ENCODE assay signal across 18 mouse cellular contexts in genomic region chr6:92947337-92948042, GRCm38 (mm10). TPM values are rescaled to one million over a fixed set of nuclear protein-coding genes. Genes with fewer than 3 reads are reported as not detected.
DNase-seq lines count a peak whose midpoint lies in the region; ATAC-seq and TF ChIP-seq lines count a peak whose summit lies in the region.
"Had no signal": no experiment of that assay in that cellular context is flagged by ENCODE, and none has a peak within 500 bp of the region (broad histone marks: within the 10 kb centered on the region; RNA-seq: fewer than 3 reads in every experiment).

No protein-coding gene starts in this region.

- H3K9me3 ChIP-seq in lung, embryonic 14.5 days (ENCODE audit: low read depth, low read length) = no peaks in the 10 kb centered on the region
- H3K9me3 ChIP-seq: embryonic facial prominence, embryonic 15.5 days had no signal

- 0 out of 2 replicates have a peak, but pooled peaks have one; percentile 28 for TF ChIP-seq CTCF in kidney, adult 2 months (conservative IDR thresholded peaks at IDR 0.05; ENCODE audit: insufficient read depth, insufficient read length, low read depth, low read length)
- peak; percentile 46 for TF ChIP-seq CTCF in lung, embryonic 14.5 days (IDR thresholded peaks at IDR 0.05; ENCODE audit: low read depth)

- no peak overlapping the region for H3K27ac ChIP-seq in kidney, adult 2 months (ENCODE audit: insufficient read depth, low read depth, low read length)
- H3K27ac ChIP-seq in lung, embryonic 14.5 days (ENCODE audit: low read depth) = no peak overlapping the region
- H3K27ac ChIP-seq: embryonic facial prominence, embryonic 15.5 days; forebrain, embryonic 12.5 days; neural tube, embryonic 13.5 days had no signal

- DNase-seq in kidney, adult 2 months = peak; percentile 16
- no peak for DNase-seq in kidney, adult 18-20 months
- no peak for DNase-seq in lung, embryonic 14.5 days
- DNase-seq in lung, postnatal 4 days = no peak
- DNase-seq in ES-CJ7 (ENCODE audit: low read depth, low spot score) = peak; percentile 74
- DNase-seq in R1 (ENCODE audit: low read depth, low spot score) = peak; percentile 94
- no peak for DNase-seq in cerebellum, adult 11 months
- DNase-seq: cerebellum, adult 8-10 months; heart, postnatal 36 days; kidney, postnatal 36 days; lung, adult 2 months; right cerebral cortex, postnatal 25 days; thymus, adult 2 months had no signal

- no peak for TF ChIP-seq POLR2A in kidney, adult 2 months (IDR thresholded peaks at IDR 0.05; ENCODE audit: low read depth, low read length)

- no peaks in the 10 kb centered on the region for H3K27me3 ChIP-seq in kidney, adult 2 months (replicated peaks; ENCODE audit: control insufficient read depth, insufficient read depth, low read length)
- H3K27me3 ChIP-seq in lung, embryonic 14.5 days (ENCODE audit: insufficient read depth, low read length) = no peaks in the 10 kb centered on the region

- WGBS in kidney, adult 2 months = 85% methylated on average over 6 of the region's 6 CpGs
- 90% methylated on average over 6 of the region's 6 CpGs for WGBS in lung, embryonic 14.5 days

- H3K9ac ChIP-seq in lung, embryonic 14.5 days = no peak overlapping the region
- H3K9ac ChIP-seq: embryonic facial prominence, embryonic 15.5 days; forebrain, embryonic 12.5 days; neural tube, embryonic 13.5 days had no signal

- ATAC-seq in lung, embryonic 14.5 days (ENCODE audit: insufficient read depth) = no peak
- ATAC-seq: CD4-positive, CD25-positive, alpha-beta regulatory T cell, adult 4 months; Patski had no signal

- no peaks in the 10 kb centered on the region for H3K36me3 ChIP-seq in kidney, adult 2 months (ENCODE audit: control insufficient read depth, insufficient read depth, low read length)
- no peaks in the 10 kb centered on the region for H3K36me3 ChIP-seq in lung, embryonic 14.5 days (ENCODE audit: insufficient read depth)
- H3K36me3 ChIP-seq: embryonic facial prominence, embryonic 15.5 days; forebrain, embryonic 12.5 days; neural tube, embryonic 13.5 days had no signal

- no peak overlapping the region for H3K4me2 ChIP-seq in lung, embryonic 14.5 days
- H3K4me2 ChIP-seq: embryonic facial prominence, embryonic 15.5 days; forebrain, embryonic 12.5 days; neural tube, embryonic 13.5 days had no signal

- H3K4me3 ChIP-seq in kidney, adult 2 months (ENCODE audit: insufficient read depth, low read depth, low read length) = no peak overlapping the region
- H3K4me3 ChIP-seq in lung, embryonic 14.5 days (ENCODE audit: low read depth, low read length) = no peak overlapping the region
- H3K4me3 ChIP-seq: embryonic facial prominence, embryonic 15.5 days; forebrain, embryonic 12.5 days; neural tube, embryonic 13.5 days had no signal

- H3K4me1 ChIP-seq in kidney, adult 2 months (ENCODE audit: control insufficient read depth, insufficient read depth, low read length) = no peaks in the 10 kb centered on the region
- H3K4me1 ChIP-seq in lung, embryonic 14.5 days (ENCODE audit: insufficient read depth) = peaks cover 5% of the 10 kb centered on the region

RNA-seq across cellular contexts. Expression of gene Adamts9, which starts 4.2 kb away (rescaled TPM):
- polyA plus RNA-seq in kidney, adult 2 months (2012; rRNA removed) = 6.3 and 6.7 TPM in 2 replicates
- 12.1 and 13.8 TPM in 2 replicates for polyA plus RNA-seq in lung, embryonic 14.5 days (2014; fragmentation: Nextera tagmentation; extraction: Ambion mirVana)

Comparison
In these comparisons a context has a peak if more than half of its experiments do, and no peak if none do; other contexts are left out.
1. DNase-seq: peak in kidney, adult 2 months (single experiment), ES-CJ7 (single experiment) and R1 (single experiment); none in kidney, adult 18-20 months (single experiment), lung, embryonic 14.5 days (single experiment), lung, postnatal 4 days (0 of 2) and cerebellum, adult 11 months (single experiment).